Mouse (Mus musculus) hindbrain, embryonic 15.5 days (tissue): ENCODE results near the gene Trim7. TPM values are rescaled to one million over a fixed set of nuclear protein-coding genes. Genes with fewer than 3 reads are reported as not detected.
A peak's percentile ranks its signal among the peaks of the same experiment; 100 is the strongest.
"Not testable (repeated sequence)": the region's sequence is repeated elsewhere in the genome, so short reads cannot be mapped to it uniquely, and the experiment has no call there.

Experiments
- ATAC-seq: fragments of 200-750 bp; cut with Nextera tagmentation; 2 replicates; pipeline ENCODE4 v1.8.0; 2017; ENCODE audit warnings: low read depth, moderate number of reproducible peaks, moderate TSS enrichment; ENCODE audit not compliant: low FRiP score
- H3K27ac ChIP-seq: fragments of 300-500 bp; sonication (generic); replicated peaks from 2 replicates; pipeline ENCODE4 v1.5.1; 2015; ENCODE audit warnings: mild to moderate bottlenecking, inconsistent platforms
- H3K27me3 ChIP-seq: fragments of 300-500 bp; sonication (generic); 2 replicates; pipeline ENCODE4 v1.6.1; 2015; ENCODE audit warnings: control low read depth, inconsistent platforms
- H3K36me3 ChIP-seq: fragments of 300-500 bp; sonication (generic); 2 replicates; pipeline ENCODE4 v1.6.1; 2015; ENCODE audit warnings: control low read depth, inconsistent platforms
- H3K4me1 ChIP-seq: fragments of 300-500 bp; sonication (generic); replicated peaks from 2 replicates; pipeline ENCODE4 v1.6.1; 2015; ENCODE audit warnings: control low read depth, inconsistent platforms
- H3K4me2 ChIP-seq: fragments of 300-500 bp; sonication (generic); 2 replicates; pipeline ENCODE4 v1.6.1; 2015; ENCODE audit warnings: moderate library complexity, mild to moderate bottlenecking, inconsistent platforms
- H3K4me3 ChIP-seq: fragments of 300-500 bp; sonication (generic); 2 replicates; pipeline ENCODE4 v1.5.1; 2015; ENCODE audit warnings: mild to moderate bottlenecking, inconsistent platforms
- H3K9ac ChIP-seq: fragments of 300-500 bp; sonication (generic); 2 replicates; pipeline ENCODE4 v1.6.1; 2015; ENCODE audit warnings: inconsistent platforms
- H3K9me3 ChIP-seq: fragments of 300-500 bp; sonication (generic); 2 replicates; pipeline ENCODE4 v1.6.1; 2016; ENCODE audit warnings: control low read depth, inconsistent platforms
- WGBS: fragments of 180-500 bp; shearing (Covaris S2); methylation state at CpG from one replicate; pipeline ENCODE4 v1.1.7; 2015; 5-methylcytosine and 5-hydroxymethylcytosine counted together
- polyA plus RNA-seq: library from polyadenylated mRNA; unstranded; fragments of >200 nt; fragmentation: Nextera tagmentation; extraction: Ambion mirVana; gene quantifications from 2 replicates; pipeline ENCODE4 v1.2.1, GENCODE M21; 2015

The Trim7 gene
- polyA plus RNA-seq, 1 experiment from 2014 or later: 3.7 TPM

- Histone ChIP-seq H3K4me2 (no peak overlapping the region), H3K27me3 (no peaks in the 10 kb centered on the region), H3K36me3 (no peaks in the 10 kb centered on the region), H3K9me3 (no peaks in the 10 kb centered on the region), H3K4me3 (no peak overlapping the region), H3K4me1 (peaks cover 8% of the 10 kb centered on the region), H3K9ac (no peak overlapping the region), H3K27ac (no peak overlapping the region)
- no peak for ATAC-seq
- 97% methylated on average over 9 of the region's 9 CpGs for WGBS
These were observed 40.5 kb downstream of the Trim7 start for GRCm38 (mm10) chr11:48866481-48866880.

GRCm38 (mm10) chr11:48869380-48870110 is 43.6 kb downstream of the Trim7 start:
- ATAC-seq: no peak
- H3K36me3 ChIP-seq: no peaks in the 10 kb centered on the region
- no peak overlapping the region for H3K27ac ChIP-seq
- peaks cover 18% of the 10 kb centered on the region for H3K4me1 ChIP-seq
- H3K4me2 ChIP-seq: peak overlapping the region; percentile 74
- 81% methylated on average over 7 of the region's 7 CpGs for WGBS
- H3K27me3 ChIP-seq: no peaks in the 10 kb centered on the region
- no peak overlapping the region for H3K9ac ChIP-seq
- no peak overlapping the region for H3K4me3 ChIP-seq
- no peaks in the 10 kb centered on the region for H3K9me3 ChIP-seq

DNA sequence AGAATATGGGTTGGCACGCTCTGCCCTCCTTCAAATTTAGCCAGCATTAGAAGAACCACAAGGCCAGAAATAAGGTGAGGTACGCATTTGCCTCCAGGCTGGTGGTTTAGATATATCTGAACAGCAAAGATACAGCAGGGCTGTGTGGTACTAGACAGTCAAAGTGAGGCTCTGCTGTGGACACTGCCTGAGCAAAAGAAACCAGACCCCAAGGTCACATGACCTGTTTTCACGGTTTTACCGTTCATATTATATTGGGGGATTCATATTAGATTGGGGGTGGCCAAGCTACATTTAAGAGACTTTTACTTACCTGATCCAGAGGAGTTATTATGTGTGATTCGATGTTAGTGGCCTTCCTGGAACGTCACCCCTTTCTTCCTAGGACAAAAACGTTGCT is 44.8 kb downstream of the Trim7 start:
- Histone ChIP-seq H3K4me1 (peaks cover 18% of the 10 kb centered on the region), H3K27ac (peak overlapping the region; percentile 22; the same call in 1 of the 2 replicates), H3K27me3 (no peaks in the 10 kb centered on the region), H3K4me2 (peak overlapping the region; percentile 74), H3K9me3 (no peaks in the 10 kb centered on the region), H3K4me3 (peak overlapping the region; percentile 43), H3K9ac (peak overlapping the region; percentile 37), H3K36me3 (no peaks in the 10 kb centered on the region)
- WGBS: 39% methylated on average over 7 of the region's 7 CpGs
- ATAC-seq: no peak

GRCm38 (mm10) chr11:48871201-48871772 is 45.3 kb downstream of the Trim7 start, which contains the start of gene Irgm1:
TSS of gene Irgm1 (minus strand) at chr11:48871683.
- Histone ChIP-seq H3K9me3 (no peaks in the 10 kb centered on the region), H3K9ac (peak within 1 kb of the TSS; percentile 37), H3K4me1 (peaks cover 18% of the 10 kb centered on the region), H3K4me3 (peak within 1 kb of the TSS; percentile 43), H3K36me3 (no peaks in the 10 kb centered on the region), H3K27ac (peak within 1 kb of the TSS; percentile 22), H3K27me3 (no peaks in the 10 kb centered on the region), H3K4me2 (peak within 1 kb of the TSS; percentile 74)
- under 1% methylated on average over 19 of the region's 19 CpGs for WGBS
- ATAC-seq: peak; percentile 67

- H3K9ac ChIP-seq: peak overlapping the region; percentile 37; the same call in 1 of the 2 replicates
- H3K9me3 ChIP-seq: no peaks in the 10 kb centered on the region
- peak overlapping the region; percentile 22; the same call in 1 of the 2 replicates for H3K27ac ChIP-seq
- ATAC-seq: peak; percentile 9; the same call in 1 of the 2 replicates
- no peaks in the 10 kb centered on the region for H3K36me3 ChIP-seq
- peak overlapping the region; percentile 43 for H3K4me3 ChIP-seq
- 12% methylated on average over 17 of the region's 17 CpGs for WGBS
- H3K27me3 ChIP-seq: no peaks in the 10 kb centered on the region
- peaks cover 18% of the 10 kb centered on the region for H3K4me1 ChIP-seq
- peak overlapping the region; percentile 74 for H3K4me2 ChIP-seq
These were observed 46.0 kb downstream of the Trim7 start for GRCm38 (mm10) chr11:48871817-48872541.

DNA sequence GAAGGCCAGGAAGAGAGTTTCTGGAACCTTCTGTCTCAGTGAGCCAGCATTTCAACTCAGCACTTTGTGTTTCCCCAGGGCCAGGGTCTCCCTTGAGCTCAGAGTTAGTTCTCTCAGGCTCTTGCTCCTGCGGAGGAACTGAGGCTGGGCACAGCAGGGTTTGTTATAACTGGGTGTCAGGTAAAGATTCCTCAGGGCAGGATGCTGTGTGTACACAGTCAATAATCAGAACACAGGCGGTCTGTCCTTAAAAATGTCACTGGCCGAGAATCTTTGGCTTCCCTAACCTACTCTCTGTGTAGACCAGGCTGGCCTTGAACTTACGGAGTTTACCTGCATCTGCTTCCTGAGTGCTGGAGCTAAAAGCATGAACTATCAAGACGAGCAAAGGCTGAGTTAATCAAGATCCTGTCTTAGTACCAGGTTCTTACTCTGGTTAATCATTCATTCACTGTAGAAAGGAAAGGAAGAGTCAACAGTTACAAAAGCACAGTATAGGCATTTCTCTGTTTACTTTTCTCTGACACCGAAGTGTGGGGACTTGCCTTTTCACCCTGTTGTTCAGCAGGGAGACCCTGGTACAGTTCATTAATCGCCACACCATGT is 46.9 kb downstream of the Trim7 start:
- H3K9me3 ChIP-seq: no peaks in the 10 kb centered on the region
- no peak for ATAC-seq

GRCm38 (mm10) chr11:48873591-48874290 is 47.8 kb downstream of the Trim7 start:
- WGBS: 79% methylated on average over 10 of the region's 10 CpGs
- no peak overlapping the region for H3K27ac ChIP-seq
- no peaks in the 10 kb centered on the region for H3K27me3 ChIP-seq
- H3K4me1 ChIP-seq: peaks cover 18% of the 10 kb centered on the region
- no peak for ATAC-seq
- H3K9ac ChIP-seq: no peak overlapping the region
- H3K36me3 ChIP-seq: no peaks in the 10 kb centered on the region
- H3K4me2 ChIP-seq: no peak overlapping the region
- no peak overlapping the region for H3K4me3 ChIP-seq
- H3K9me3 ChIP-seq: no peaks in the 10 kb centered on the region

More for the DNA sequence above, 46.9 kb downstream of the Trim7 start:
- Histone ChIP-seq H3K9ac (no peak overlapping the region), H3K36me3 (no peaks in the 10 kb centered on the region), H3K4me2 (no peak overlapping the region; the same call in 1 of the 2 replicates), H3K4me3 (no peak overlapping the region), H3K4me1 (peaks cover 18% of the 10 kb centered on the region), H3K27me3 (no peaks in the 10 kb centered on the region), H3K27ac (no peak overlapping the region)
- WGBS: 80% methylated on average over 7 of the region's 7 CpGs

DNA sequence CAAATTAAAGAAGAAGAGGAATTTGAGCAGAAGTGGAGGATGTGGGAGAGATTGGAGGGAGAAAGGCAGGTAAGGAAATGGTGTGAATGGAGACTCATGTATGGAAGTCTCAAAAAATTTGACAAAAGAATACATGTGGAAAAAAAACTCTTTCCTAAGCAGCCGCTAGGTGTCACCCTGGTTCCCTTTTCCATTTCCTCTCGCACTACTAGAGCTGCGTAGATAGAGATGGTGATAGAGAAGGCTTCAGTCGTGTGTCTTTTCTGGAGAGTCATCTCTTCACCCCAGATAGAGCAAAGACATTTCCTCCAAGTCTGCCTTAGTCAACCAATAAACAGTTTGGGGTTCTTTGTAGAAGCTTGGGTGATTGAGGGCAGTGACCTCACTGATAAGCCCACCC is 48.5 kb downstream of the Trim7 start:
- 0 out of 2 replicates have a peak, but pooled peaks have one; percentile 59 for ATAC-seq
- WGBS: 1% methylated on average over 4 of the region's 4 CpGs
- no peaks in the 10 kb centered on the region for H3K27me3 ChIP-seq
- no peak overlapping the region for H3K4me2 ChIP-seq
- peaks cover 18% of the 10 kb centered on the region for H3K4me1 ChIP-seq
- no peak overlapping the region for H3K27ac ChIP-seq
- H3K36me3 ChIP-seq: no peaks in the 10 kb centered on the region
- H3K4me3 ChIP-seq: no peak overlapping the region
- H3K9me3 ChIP-seq: no peaks in the 10 kb centered on the region
- H3K9ac ChIP-seq: no peak overlapping the region

DNA sequence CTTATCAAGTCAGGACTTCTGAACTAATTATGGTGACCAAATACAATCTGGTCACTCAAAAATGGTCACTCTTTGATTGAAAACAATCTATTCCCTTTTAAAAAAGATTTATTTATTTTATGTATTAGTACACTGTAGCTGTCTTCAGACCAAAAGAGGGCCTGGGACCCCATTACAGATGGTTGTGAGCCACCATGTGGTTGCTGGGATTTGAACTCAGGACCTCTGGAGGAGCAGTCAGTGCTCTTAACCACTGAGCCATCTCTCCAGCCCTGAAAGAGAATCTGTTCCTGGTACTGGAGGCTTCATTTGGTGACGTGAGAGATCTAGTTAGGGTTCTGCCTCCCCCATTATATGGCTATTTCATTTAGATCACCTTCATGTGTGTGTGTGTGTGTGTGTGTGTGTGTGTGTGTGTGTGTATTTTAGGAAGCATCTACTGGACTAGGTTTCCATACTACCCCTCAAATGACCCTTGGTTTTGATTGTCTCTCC is 49.5 kb downstream of the Trim7 start:
- 72% methylated on average over 1 of the region's 1 CpGs for WGBS
- not testable (repeated sequence) for ATAC-seq

DNA sequence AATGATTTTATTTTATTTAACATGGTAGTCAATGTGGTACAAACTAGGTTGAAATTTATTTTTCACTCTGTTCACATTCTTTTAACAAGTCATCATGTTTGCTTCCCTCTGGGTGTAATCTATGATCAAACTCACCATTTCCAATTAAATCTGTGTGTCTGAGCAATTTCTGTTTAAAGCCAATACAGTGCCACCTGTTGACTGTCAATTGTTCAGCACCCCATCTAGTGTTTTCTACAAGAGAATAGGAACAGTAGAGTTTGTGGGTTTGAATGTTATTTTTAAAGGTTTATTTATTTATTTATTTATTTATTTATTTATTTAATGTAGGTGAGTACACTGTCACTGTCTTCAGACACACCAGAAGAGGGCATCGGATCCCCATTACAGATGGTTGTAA is 50.7 kb downstream of the Trim7 start:
- ATAC-seq: no peak
- H3K9ac ChIP-seq: no peak overlapping the region

More for the DNA sequence above, 49.5 kb downstream of the Trim7 start:
- not testable (repeated sequence) for H3K9me3 ChIP-seq, H3K27ac ChIP-seq, H3K4me2 ChIP-seq, H3K27me3 ChIP-seq, H3K36me3 ChIP-seq, H3K4me3 ChIP-seq, H3K9ac ChIP-seq
- peaks cover 18% of the 10 kb centered on the region for H3K4me1 ChIP-seq

GRCm38 (mm10) chr11:48898812-48899431 is 73.0 kb downstream of the Trim7 start:
- Histone ChIP-seq H3K4me3 (no peak overlapping the region), H3K9ac (no peak overlapping the region), H3K4me2 (no peak overlapping the region), H3K27ac (no peak overlapping the region), H3K4me1 (no peaks in the 10 kb centered on the region), H3K36me3 (no peaks in the 10 kb centered on the region), H3K9me3 (no peaks in the 10 kb centered on the region), H3K27me3 (no peaks in the 10 kb centered on the region)
- ATAC-seq: no peak
- WGBS: 77% methylated on average over 2 of the region's 2 CpGs

More for the DNA sequence above, 50.7 kb downstream of the Trim7 start:
- WGBS: 92% methylated on average over 1 of the region's 1 CpGs
- Histone ChIP-seq H3K36me3 (no peaks in the 10 kb centered on the region), H3K27me3 (no peaks in the 10 kb centered on the region), H3K4me2 (no peak overlapping the region), H3K4me3 (no peak overlapping the region), H3K27ac (no peak overlapping the region), H3K4me1 (peaks cover 8% of the 10 kb centered on the region), H3K9me3 (no peaks in the 10 kb centered on the region)
